Mouse (Mus musculus) CH12F3 (cell line): ENCODE results near the gene Prkra.

Source experiments
- in situ Hi-C: fragments of 300-500 bp; cut with MboI; formaldehyde crosslinking; loops from 2 replicates; pipeline ENCODE4 v1.14.3; 2020; ENCODE audit warnings: low sequenced_read_pairs

Prkra gene

DNA sequence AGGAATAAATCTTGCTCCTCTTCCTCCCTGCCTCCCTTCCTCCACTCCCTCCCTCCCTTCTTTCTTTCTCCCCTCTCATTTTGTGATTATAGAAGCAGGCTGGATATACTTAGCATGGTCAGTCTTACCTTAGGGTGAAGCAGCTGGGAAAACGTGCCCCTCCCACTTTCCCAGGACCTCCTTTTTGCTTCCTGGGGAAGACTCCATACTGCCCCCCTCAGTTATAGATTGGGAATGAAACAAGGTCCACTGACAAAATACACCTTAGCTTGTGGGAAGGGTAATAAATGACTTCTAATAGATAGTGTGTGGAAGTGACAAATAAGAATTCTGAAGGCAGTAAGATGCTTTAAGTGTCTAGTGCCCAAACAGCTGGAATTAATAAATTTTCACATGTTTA lies 8.2 kb upstream of the Prkra start:
- in situ Hi-C loops, result no loop called here

DNA sequence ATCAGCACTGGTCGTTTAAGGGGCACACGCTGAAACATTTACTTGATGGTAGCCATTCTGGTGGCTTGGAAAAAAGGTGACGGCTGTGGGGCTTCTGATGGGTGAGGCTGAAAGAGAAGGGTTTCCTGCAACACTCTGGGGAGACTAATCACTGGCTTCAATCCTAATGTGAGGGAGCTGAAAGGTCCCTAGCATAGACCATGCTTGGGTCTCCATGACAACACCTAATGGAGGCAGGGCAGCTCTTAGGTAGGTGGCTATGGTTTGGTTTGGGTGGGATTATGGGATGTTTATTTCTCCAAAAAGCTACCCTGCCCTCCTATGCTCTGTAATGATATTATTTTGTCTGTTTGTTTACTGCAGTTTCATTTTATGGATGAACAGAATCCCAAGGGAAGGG lies 7.6 kb upstream of the Prkra start:
- in situ Hi-C loops, result no loop called here

DNA sequence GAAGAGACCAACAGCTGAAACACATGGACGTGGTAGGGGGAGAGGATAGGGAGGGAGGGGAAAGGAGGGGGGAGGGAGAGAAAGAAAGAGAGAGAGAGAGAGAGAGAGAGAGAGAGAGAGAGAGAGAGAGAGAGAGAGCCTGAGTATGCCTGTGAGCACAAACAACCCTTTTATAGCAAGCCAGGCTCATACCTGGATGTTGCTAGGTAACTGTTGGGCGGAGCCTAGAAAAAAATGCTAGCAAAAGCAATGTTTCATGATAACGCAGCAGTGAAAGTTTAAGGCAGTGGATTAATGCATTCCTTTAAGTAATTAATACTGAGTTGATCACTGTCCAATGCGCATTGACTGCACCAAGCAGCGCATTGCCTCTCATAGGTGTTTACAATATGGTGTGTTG lies 6.8 kb upstream of the Prkra start:
- in situ Hi-C loops, result no loop called here

DNA sequence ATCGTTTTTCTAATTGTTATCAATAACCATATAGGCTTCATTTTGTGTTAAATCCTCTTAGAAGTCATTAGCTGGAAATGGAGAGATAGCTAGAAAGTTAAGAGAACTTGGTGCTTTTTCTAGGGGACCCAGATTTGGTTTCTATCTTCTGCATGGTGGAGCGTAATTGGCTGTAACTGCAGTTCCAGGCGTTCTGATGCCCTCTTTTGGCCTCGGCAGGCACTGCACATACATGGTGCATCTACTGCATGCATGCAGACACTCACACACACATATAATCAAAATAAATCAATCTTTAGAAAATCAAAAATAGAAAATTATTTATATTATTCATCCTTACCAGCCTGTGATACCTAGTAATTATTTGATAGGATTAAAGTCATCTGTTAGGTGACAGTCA lies 5.3 kb upstream of the Prkra start:
- in situ Hi-C loops, result no loop called here

DNA sequence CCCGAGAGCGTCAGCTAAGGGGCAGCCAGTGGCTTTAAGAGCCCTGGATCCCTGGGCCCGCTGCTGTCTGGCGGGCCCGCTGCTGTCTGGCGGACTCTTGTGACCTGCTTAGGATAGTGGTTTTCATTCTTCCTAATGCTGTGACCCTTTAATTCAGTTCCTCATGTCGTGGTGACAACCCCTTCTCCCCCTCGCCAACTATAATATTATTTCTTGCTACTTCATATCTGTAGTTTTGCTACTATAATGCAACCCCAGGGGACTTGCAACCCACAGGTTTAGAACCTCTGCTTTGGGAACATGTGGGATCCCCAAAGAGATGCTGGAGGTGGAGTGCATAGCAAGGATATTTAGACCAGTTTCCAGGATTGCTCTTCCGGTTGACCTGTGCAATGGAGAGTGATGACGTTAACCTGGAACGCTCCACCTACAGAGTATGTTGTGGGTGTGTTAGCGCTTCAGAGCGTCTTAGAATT lies 889 bp upstream of the Prkra start:
- in situ Hi-C loops, result no loop called here

DNA sequence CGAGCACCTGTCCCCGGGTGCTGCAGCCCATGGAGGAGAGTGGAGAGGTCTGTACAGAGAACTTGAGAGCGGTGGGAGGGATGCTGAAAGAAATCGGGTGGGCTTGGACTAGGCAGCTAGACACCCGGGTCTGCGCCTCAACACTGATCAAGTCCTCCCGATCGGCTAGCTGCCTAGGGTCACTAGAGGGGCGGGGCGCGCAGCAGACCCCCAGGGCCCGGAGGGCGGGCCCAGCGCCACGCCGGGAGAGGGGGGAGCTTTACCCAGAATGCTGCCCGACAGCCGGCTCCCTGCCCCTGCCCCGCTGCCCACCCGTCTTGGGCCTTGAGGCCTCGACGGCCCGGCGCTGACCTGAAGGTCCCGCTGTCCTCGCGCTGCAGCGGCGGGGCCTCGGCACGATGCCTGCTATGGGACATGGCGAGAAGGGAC lies 360 bp downstream of the Prkra start:
- in situ Hi-C loops, result no loop called here

DNA sequence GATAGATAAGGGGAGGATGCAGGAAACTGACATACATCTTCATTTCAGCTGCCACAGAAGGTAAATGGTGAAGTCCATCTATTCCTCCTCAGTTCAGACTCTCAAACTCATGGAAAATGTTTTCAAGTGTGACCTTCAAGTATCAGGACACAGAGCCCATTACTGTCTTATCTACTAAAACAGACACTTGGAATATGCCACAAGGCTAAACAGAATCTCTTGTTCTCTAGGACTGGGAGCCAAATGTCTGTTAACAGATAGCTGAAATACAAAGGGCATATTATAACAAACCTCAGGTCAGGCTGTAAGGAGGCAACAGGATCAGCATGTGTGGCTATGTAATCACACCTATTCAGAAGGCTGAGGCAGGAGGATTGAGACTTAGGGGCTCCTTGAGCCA lies 4.0 kb downstream of the Prkra start:
- in situ Hi-C loops, result no loop called here

DNA sequence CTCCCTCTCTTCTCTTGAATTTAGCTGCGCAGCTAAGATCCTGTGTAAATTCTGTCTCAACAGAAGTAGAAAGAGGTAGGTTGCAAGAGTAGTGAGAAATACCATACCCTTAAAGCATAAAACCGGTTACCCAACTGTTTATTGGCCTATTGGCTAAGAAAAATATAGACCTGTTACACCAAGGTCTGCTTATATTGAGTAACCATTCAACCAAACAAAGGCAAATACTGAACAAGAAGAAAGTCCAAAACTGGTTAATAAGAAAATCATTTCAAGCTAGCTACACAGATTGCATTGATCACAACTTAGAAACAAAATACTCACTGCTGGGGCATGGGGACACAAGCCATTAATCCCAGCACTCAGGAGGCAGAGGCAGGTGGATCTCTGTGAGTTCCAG lies 8.2 kb downstream of the Prkra start:
- in situ Hi-C loops, result no loop called here

DNA sequence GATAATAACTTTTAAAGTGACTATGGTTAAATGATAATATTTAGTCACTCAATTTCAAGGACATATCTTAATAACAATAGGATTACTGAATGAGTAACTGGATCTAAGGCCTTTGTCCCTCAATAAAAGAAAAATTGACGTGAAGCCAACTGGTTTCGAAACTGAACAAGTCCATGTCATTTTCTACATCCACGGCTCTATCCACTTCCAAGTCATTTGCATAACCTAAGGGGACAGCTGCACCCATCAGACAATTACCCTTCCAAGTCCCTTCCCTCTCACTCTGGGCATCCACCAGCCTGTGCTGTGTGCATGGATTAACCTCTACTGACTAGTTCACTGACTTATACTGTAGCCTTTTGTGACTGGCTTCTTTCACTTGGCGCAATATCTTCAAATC lies 16.2 kb downstream of the Prkra start:
- in situ Hi-C loops, result no loop called here

DNA sequence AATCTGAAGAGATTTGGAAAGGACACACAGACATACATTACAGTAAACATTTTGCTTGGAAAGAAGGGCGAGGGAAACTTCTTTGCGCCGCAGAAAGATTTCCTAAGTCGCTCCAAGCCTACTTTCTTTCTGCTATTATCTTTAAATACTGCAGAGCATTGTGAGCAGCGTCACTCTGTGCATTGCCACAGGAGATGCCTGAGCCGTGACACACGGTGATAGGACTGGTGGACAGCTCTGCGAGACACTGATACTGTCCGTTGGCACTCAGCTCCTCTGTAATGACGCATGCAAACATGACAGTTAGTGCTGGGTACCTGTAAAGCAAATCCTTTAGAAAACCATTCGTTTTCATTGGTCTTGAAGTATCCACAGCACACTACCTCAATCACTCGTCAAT lies 17.5 kb downstream of the Prkra start:
- in situ Hi-C loops, result no loop called here

DNA sequence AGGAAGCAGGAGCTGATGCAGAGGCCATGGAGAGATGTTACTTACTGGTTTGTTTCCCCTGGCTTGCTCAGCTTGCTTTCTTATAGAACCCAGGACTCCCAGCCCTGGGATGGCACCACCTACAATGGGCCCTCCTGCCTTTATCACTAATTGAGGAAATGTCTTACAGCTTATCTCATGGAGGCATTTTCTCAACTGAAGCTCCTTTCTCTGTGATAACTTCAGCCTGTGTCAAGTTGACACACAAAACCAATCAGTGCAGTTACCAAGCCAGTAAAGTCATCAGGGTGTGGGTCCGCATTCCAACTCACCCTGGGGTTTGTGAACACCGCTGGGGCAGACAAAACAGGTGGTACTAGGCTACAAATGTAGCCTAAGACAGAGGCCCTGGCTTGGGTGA lies 25.5 kb downstream of the Prkra start:
- in situ Hi-C loops, result loop anchor here (25.0 kb wide), 1 partner anchor 260 kb away; the partner anchor contains the start of genes Cyct and Rbm45

DNA sequence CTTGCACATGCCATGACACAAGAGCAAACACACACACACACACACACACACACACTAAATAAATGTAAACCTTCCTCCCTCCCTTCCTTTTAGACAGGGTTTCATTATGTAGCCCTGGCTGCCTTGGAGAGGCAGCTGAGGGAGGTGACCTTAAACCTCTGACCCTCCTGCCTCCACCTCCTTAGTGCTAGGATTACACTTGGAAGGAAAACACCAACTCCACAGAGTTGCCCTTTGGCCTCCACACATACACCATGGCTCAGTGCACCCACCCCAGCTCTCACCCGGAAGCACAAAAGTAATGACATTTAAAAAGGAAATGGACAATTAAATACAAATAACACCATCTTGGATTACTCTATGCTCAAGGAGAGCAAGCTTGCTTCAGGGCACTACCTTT lies 26.1 kb downstream of the Prkra start:
- in situ Hi-C loops, result loop anchor here (25.0 kb wide), 1 partner anchor 259 kb away; the partner anchor contains the start of genes Cyct and Rbm45

DNA sequence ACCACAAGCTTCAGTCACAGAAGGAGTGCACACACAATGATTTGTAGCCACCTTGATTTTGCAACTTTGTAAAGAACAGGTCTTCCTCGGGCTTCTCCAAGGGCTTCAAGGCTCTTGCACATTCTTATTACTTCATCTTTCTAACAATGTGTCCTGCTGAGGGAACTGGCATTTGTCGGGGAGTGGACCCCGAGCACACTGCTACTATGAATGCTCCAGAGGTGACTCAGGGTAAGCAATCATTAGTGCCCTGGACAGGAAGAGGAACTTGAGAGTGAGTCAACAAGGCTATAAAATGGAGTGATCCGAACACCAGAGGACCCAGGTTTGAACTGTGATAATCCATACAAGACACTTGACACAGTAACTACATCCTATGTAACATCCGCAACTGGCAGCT lies 27.6 kb downstream of the Prkra start:
- in situ Hi-C loops, result loop anchor here (25.0 kb wide), 1 partner anchor 258 kb away; the partner anchor contains the start of genes Cyct and Rbm45

DNA sequence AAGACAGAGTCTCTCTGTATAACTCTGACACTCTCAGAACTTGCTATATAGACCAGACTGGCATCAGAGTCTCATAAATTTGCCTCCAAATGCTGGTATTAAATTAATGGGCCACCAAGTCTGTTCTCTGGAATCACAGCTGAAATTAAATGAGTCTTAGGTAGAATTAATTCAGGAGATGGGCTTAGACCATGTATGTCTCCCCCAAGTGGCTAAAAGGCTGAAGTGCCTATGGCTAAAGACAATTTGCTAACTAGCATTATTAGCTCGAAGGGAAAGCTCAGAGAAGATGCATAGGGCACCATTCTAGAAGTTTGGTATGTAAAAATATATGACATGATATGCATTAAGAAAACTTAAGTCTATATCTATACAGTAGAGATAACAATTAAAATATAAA lies 29.7 kb downstream of the Prkra start:
- in situ Hi-C loops, result loop anchor here (25.0 kb wide), 1 partner anchor 256 kb away; the partner anchor contains the start of genes Cyct and Rbm45

DNA sequence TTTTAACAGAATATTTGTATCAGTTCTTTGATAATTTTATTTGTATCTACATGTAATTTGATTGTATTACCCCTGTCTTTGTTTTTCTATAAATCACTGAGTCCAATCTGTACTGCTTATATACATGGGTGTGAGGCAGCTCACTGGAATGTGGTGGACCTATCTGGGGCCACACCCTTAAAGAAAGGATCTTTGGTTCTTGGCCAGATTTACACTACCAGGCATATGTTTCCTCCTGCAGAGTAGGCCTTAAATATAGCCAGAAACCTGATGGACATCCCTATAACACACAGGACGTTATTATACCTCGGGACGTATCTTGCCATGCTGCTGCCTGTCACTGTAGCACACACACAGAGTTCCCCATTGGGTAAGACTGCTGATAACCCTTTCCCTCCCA lies 35.8 kb downstream of the Prkra start:
- in situ Hi-C loops, result loop anchor here (25.0 kb wide), 1 partner anchor 250 kb away; the partner anchor contains the start of genes Cyct and Rbm45

DNA sequence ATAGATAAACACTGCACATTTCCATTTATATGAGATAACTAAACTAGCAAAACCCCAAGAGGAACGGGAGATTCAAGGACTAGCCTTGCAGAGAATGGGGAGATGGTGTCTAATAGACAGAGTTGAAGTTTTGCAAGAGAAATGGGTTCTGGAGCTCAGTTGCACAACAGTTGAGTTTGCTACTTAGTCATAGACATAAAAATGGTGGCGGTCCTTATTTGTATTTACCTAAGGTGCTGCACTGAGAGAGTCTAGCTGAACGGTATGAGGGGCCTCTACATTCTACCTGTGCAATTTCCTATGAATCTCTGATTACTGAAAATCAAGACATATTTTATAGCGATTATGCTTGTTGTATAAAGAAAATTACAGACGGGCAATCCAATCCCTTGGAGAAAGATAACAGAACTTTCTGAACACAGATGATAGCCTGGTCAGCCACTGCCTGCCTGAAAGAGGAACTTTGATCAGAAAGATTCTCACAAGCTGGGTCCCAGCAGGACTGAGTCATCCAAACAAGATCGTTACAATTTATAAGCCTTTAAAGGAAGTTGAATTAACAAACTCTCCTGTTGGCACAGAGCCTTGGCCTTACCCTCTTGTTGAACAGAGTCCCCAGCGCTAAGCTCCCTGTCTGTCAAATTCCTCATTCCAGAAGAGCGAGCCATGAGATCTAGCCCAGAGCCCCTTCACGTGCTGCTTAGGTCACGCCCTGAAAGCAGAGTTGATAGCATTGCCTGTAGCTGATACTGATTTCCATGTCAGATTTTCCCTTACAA lies 37.3 kb downstream of the Prkra start:
- in situ Hi-C loops, result loop anchor here (25.0 kb wide), 1 partner anchor 248 kb away; the partner anchor contains the start of genes Cyct and Rbm45

DNA sequence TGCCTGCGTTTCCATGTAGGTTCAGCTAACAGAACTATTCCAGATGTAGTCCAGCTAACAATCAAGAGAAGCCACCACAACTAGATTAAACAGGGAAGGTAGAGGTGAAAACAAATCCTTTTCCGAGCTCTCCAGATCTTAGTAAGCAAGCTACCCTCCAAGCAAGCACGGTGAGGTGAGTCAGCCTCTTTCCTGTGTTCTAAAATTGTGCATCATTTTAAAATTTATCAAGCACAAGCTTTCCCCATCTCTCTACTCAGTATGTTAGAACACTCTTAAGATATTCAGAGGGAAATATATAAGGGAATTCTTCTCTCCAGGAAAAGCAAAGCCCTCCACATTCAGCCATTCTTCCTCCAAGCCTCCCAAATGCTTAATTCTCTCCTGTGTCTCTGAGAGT lies 41.1 kb downstream of the Prkra start:
- in situ Hi-C loops, result loop anchor here (25.0 kb wide), 1 partner anchor 244 kb away; the partner anchor contains the start of genes Cyct and Rbm45

DNA sequence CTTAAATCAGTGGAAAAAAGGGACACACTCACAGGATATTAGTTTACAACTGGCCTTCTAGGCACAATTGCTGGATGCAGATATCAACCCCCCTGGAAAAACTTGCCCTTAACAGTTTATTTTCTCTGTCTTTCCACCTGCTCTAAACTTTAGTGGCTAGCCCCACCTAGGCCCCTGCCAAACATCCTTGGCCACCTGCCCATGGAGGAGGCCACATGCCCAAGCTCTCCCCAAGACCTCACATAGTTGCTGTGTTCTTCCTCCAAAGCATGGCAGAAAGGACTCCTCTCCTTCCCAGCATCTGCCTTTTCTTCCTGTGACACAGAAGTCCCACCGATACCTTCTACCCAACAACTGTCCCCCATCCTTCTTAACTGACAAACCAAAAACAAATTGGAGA lies 45.6 kb downstream of the Prkra start:
- in situ Hi-C loops, result loop anchor here (25.0 kb wide), 1 partner anchor 240 kb away; the partner anchor contains the start of genes Cyct and Rbm45

DNA sequence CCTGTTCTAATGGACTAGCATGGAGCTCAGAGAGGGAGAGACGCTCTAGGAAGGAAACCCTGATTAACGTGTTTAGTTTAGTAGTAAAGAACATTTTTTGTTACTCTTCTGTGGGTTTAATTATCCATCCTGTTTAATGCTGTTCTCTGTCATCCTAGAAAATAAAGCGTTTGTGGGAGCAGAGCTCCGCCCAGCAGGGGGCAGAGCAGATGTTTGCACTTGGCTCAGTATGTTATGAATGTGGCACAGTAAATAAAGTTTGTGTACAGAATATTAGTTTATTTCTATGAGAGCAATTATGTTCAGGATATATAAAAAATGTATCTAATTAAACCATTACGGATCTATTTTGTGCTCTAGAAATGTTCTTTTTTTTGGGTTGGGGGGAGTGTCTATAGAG lies 48.6 kb downstream of the Prkra start:
- in situ Hi-C loops, result no loop called here

DNA sequence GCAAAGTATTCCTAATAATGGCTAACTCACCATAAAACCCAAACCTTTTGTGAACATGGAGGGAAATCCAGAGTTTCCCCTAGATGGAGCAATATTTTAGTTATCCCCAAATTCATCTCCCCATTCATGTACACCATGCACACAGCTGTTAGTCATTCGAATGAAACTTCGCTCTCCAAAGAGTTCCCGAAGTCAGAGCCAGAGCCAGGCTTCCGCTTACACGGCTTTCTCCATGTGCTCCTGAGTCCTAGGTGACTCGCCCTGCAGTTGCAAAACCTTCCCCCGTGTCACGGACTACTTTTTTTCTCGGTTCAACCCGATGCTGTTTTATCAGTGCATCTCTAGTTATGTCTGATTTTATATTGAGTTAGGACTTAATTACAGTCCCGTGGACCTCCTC lies 50.3 kb downstream of the Prkra start:
- in situ Hi-C loops, result no loop called here

DNA sequence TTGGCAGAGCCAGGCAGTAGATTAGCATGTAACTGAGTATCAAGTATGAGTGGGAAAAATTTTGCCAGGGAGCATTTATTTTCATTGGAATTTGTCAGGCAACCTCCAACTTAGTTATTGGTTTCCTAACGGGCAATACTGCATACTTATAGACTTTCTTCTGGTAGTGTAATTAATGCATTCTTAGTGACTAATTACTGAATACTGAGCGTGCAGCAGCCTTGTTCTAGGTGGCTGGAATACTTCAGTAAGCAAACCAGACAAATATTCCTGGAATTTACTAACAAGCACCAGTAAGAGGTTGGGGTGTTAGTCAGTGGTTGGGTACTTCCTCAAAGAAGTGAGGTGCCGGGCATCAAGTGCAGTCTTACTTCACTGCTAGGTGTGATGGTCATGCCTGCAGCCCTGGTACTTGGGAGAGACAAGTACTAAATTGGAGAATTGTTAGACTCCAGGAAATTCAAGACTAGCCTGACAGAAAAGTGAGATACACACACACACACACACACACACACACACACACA lies 55.4 kb downstream of the Prkra start:
- in situ Hi-C loops, result no loop called here

DNA sequence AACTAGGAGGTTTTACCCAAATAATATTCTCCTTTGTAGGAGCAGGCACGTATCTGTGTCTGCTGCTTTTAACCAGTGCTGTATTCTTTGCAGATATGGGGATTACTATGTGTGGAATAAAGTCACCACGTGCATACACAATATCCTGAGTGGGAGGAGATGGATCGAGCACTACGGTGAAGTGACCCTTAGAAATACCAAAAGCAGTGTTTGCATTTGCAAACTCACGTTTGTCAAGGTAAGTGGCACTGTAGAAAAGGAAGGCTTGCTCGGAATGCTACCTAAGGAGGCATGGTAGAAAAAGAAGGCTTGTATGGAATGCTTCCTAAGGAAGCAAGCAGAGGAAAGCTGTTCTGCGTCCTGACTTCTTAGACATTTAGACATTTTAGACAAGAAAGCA lies 57.6 kb downstream of the Prkra start:
- in situ Hi-C loops, result no loop called here
